ENCODE assay signal across 10 mouse cellular contexts in the genomic region with DNA sequence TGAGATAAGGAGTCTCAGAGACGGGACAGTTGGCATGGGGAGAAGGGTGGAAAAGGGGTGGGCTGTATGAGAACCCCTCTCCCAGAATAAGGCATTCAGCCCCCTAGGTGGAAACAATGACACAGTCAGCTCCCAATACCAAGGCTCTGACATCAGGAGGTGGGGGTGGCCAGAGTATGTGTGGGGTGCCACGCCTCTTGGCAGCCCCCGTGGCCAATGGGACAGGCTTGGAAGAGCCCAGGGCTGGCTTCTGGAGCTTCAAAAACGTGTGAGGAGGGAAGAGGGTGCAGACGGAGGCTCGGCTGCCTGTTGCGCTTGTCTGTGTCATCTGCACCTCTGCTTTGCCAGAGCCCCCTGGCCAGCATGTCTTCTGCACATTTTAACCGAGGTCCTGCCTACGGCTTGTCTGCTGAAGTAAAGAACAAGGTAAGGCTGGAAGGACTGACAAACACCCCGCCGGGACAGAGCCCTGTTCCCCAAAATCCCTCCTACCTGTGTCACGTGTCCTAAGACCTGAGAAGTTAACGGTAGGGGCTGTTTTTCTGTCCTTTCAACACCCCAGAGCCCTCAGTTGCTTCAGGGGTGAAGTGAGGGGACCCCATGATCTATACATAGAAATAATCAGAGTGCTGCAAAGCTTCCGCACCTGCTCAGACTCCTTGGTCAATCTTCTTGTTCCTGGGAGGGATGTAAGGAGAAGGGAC. TPM values are rescaled to one million over a fixed set of nuclear protein-coding genes. Genes with fewer than 3 reads are reported as not detected.
DNase-seq lines count a peak whose midpoint lies in the region; ATAC-seq and TF ChIP-seq lines count a peak whose summit lies in the region.
"Had no signal": no experiment of that assay in that cellular context is flagged by ENCODE, and none has a peak within 500 bp of the region (broad histone marks: within the 10 kb centered on the region; RNA-seq: fewer than 3 reads in every experiment).

TSS of gene Cnn1 (plus strand) at position 224 of the 704 bp plus-strand sequence.

- H3K4me1 ChIP-seq in kidney, adult 2 months (ENCODE audit: control insufficient read depth, insufficient read depth, low read length), result no peaks in the 10 kb centered on the region; the same call in 1 of the 2 replicates
- H3K4me1 ChIP-seq in heart, embryonic 12.5 days (replicated peaks), result peaks cover 22% of the 10 kb centered on the region
- H3K4me1 ChIP-seq in liver, embryonic 12.5 days, result peaks cover 9% of the 10 kb centered on the region; the same call in 1 of the 2 replicates

- POLR2A ChIA-PET in Patski (lab: Charles Lee), result interaction anchor here (0.5 to 2.9 kb wide), 4 partner anchors 13 to 322 kb away, joined by 3 to 7 read pairs (median 4); partner anchors contain the start of gene Ecsit

- 0 out of 2 replicates have a peak, but pooled peaks cover 3% of the 10 kb centered on the region for H3K27me3 ChIP-seq in kidney, adult 2 months (replicated peaks; ENCODE audit: control insufficient read depth, insufficient read depth, low read length)
- no peaks in the 10 kb centered on the region for H3K27me3 ChIP-seq in Patski
- 0 out of 2 replicates have a peak, but pooled peaks cover 9% of the 10 kb centered on the region for H3K27me3 ChIP-seq in heart, embryonic 12.5 days (replicated peaks)
- peaks cover 81% of the 10 kb centered on the region for H3K27me3 ChIP-seq in liver, embryonic 12.5 days (replicated peaks)

- no peak for TF ChIP-seq POLR2A in kidney, adult 2 months (IDR thresholded peaks at IDR 0.05; ENCODE audit: low read depth, low read length)

- H3K4me3 ChIP-seq in kidney, adult 2 months (ENCODE audit: insufficient read depth, low read depth, low read length), result no peak within 1 kb of the TSS
- H3K4me3 ChIP-seq in heart, embryonic 12.5 days, result peak within 1 kb of the TSS; percentile 42
- H3K4me3 ChIP-seq in liver, embryonic 12.5 days, result no peak within 1 kb of the TSS
- H3K4me3 ChIP-seq: forebrain, embryonic 15.5 days; midbrain, embryonic 10.5 days had no signal

- no peaks in the 10 kb centered on the region for H3K9me3 ChIP-seq in heart, embryonic 12.5 days (replicated peaks)
- H3K9me3 ChIP-seq in liver, embryonic 12.5 days (replicated peaks), result no peaks in the 10 kb centered on the region
- H3K9me3 ChIP-seq: forebrain, embryonic 15.5 days; midbrain, embryonic 10.5 days had no signal

- CTCF ChIA-PET in Patski (lab: Charles Lee), result interaction anchor here (1.1 to 2.1 kb wide), 2 partner anchors 29 to 44 kb away, joined by 3 to 4 read pairs; no protein-coding TSS in a partner anchor

- peak within 1 kb of the TSS; percentile 70 for H3K9ac ChIP-seq in heart, embryonic 12.5 days
- no peak within 1 kb of the TSS for H3K9ac ChIP-seq in liver, embryonic 12.5 days
- H3K9ac ChIP-seq: forebrain, embryonic 15.5 days had no signal

- WGBS in kidney, adult 2 months, result 10% methylated on average over 14 of the region's 14 CpGs
- 4% methylated on average over 14 of the region's 14 CpGs for WGBS in heart, embryonic 12.5 days
- WGBS in liver, embryonic 12.5 days (ENCODE audit: insufficient replicate concordance), result 8% methylated on average over 14 of the region's 14 CpGs

- peak within 1 kb of the TSS; percentile 66 for H3K4me2 ChIP-seq in heart, embryonic 12.5 days
- 0 out of 2 replicates have a peak within 1 kb of the TSS, but pooled peaks have one; percentile 12 for H3K4me2 ChIP-seq in liver, embryonic 12.5 days
- H3K4me2 ChIP-seq: forebrain, embryonic 15.5 days had no signal

- TF ChIP-seq CTCF in kidney, adult 2 months (conservative IDR thresholded peaks at IDR 0.05; ENCODE audit: insufficient read depth, insufficient read length, low read depth, low read length), result no peak
- no peak for TF ChIP-seq CTCF in Patski (IDR thresholded peaks at IDR 0.05)

- peak; percentile 60 for ATAC-seq in Patski
- peak; percentile 46 for ATAC-seq in heart, embryonic 12.5 days (ENCODE audit: insufficient number of reproducible peaks, low FRiP score)
- no peak for ATAC-seq in liver, embryonic 12.5 days
- no peak for ATAC-seq in megakaryocyte, adult 5-6 weeks (ENCODE audit: poor library complexity, severe bottlenecking)
- ATAC-seq: forebrain, embryonic 15.5 days had no signal

- peak; percentile 6 for DNase-seq in kidney, adult 2 months
- DNase-seq in kidney, adult 11 months, result no peak
- DNase-seq in Patski (ENCODE audit: low read depth, low spot score), result no peak
- DNase-seq in spleen, postnatal 10 days (ENCODE audit: low spot score in 2 of 2), result no peak
- DNase-seq in left cerebral cortex, adult 9 months (ENCODE audit: low spot score in 2 of 2), result no peak

- in situ Hi-C loops in Patski (cut with MboI; ENCODE audit: low pct_unique_long_range_greater_than_20kb), result no loop called here

- no peak within 1 kb of the TSS for H3K27ac ChIP-seq in kidney, adult 2 months (ENCODE audit: insufficient read depth, low read depth, low read length)
- peak within 1 kb of the TSS; percentile 82 for H3K27ac ChIP-seq in heart, embryonic 12.5 days (ENCODE audit: poor library complexity, severe bottlenecking)
- no peak within 1 kb of the TSS for H3K27ac ChIP-seq in liver, embryonic 12.5 days
- H3K27ac ChIP-seq: forebrain, embryonic 15.5 days; midbrain, embryonic 10.5 days had no signal

- no peaks in the 10 kb centered on the region for H3K36me3 ChIP-seq in kidney, adult 2 months (ENCODE audit: control insufficient read depth, insufficient read depth, low read length)
- peaks cover 28% of the 10 kb centered on the region for H3K36me3 ChIP-seq in heart, embryonic 12.5 days
- no peaks in the 10 kb centered on the region for H3K36me3 ChIP-seq in liver, embryonic 12.5 days
- H3K36me3 ChIP-seq: forebrain, embryonic 15.5 days; midbrain, embryonic 10.5 days had no signal

RNA-seq across cellular contexts. Expression of gene Cnn1, which starts in this region (rescaled TPM):
- polyA plus RNA-seq in kidney, adult 2 months (2012; rRNA removed), result 2.8 and 12.0 TPM in 2 replicates
- 408 TPM for polyA plus RNA-seq in Patski (2021)
- polyA plus RNA-seq in heart, embryonic 12.5 days (2016; fragmentation: Nextera tagmentation; extraction: Ambion mirVana), result 391 and 421 TPM in 2 replicates
- 0.80 and 0.81 TPM in 2 replicates for polyA plus RNA-seq in liver, embryonic 12.5 days (2016; fragmentation: Nextera tagmentation; extraction: Ambion mirVana)
- total RNA-seq in megakaryocyte, adult 5-6 weeks (2015), result not detected in 2 replicates
- not detected in 2 replicates for total RNA-seq in megakaryocyte, adult 5-6 weeks (2017)

Comparison
In these comparisons a context has a peak if more than half of its experiments do, and no peak if none do; other contexts are left out.
1. RNA of gene Cnn1 (polyA plus RNA-seq): 408 TPM in Patski (single experiment) and 391 to 421 TPM in heart, embryonic 12.5 days; 2.8 to 12.0 TPM in kidney, adult 2 months and 0.80 to 0.81 TPM in liver, embryonic 12.5 days; every median in the first group is over 10 times any median in the second.
2. ATAC-seq: peak in Patski (single experiment) and heart, embryonic 12.5 days (single experiment); none in liver, embryonic 12.5 days (single experiment) and megakaryocyte, adult 5-6 weeks (single experiment).